ENCODE assay signal across 17 mouse cellular contexts in genomic region chr8:64598206-64598605, GRCm38 (mm10).
A peak's percentile ranks its signal among the peaks of the same experiment; 100 is the strongest.
DNase-seq lines count a peak whose midpoint lies in the region; ATAC-seq and TF ChIP-seq lines count a peak whose summit lies in the region.
"Had no signal": no experiment of that assay in that cellular context is flagged by ENCODE, and none has a peak within 500 bp of the region (broad histone marks: within the 10 kb centered on the region; RNA-seq: fewer than 3 reads in every experiment).

No protein-coding gene starts in this region.

- H3K4me2 ChIP-seq in forebrain, embryonic 12.5 days, result no peak overlapping the region
- no peak overlapping the region for H3K4me2 ChIP-seq in forebrain, embryonic 14.5 days (ENCODE audit: low read length)
- no peak overlapping the region for H3K4me2 ChIP-seq in forebrain, postnatal 0 days (ENCODE audit: low read depth)
- H3K4me2 ChIP-seq: embryonic facial prominence, embryonic 12.5 days had no signal

- peaks cover 46% of the 10 kb centered on the region for H3K36me3 ChIP-seq in forebrain, embryonic 12.5 days (replicated peaks)
- H3K36me3 ChIP-seq in forebrain, embryonic 10.5 days (replicated peaks), result peaks cover 31% of the 10 kb centered on the region
- H3K36me3 ChIP-seq in forebrain, embryonic 14.5 days (ENCODE audit: control insufficient read depth, insufficient read depth, low read length), result peaks cover 34% of the 10 kb centered on the region
- H3K36me3 ChIP-seq in forebrain, postnatal 0 days (ENCODE audit: insufficient read depth), result peaks cover 33% of the 10 kb centered on the region
- H3K36me3 ChIP-seq: embryonic facial prominence, embryonic 12.5 days had no signal

- no peaks in the 10 kb centered on the region for H3K27me3 ChIP-seq in forebrain, embryonic 12.5 days
- no peaks in the 10 kb centered on the region for H3K27me3 ChIP-seq in forebrain, embryonic 10.5 days (ENCODE audit: poor library complexity, severe bottlenecking)
- no peaks in the 10 kb centered on the region for H3K27me3 ChIP-seq in forebrain, embryonic 14.5 days (replicated peaks; ENCODE audit: control insufficient read depth, insufficient read depth, low read length)
- H3K27me3 ChIP-seq in forebrain, postnatal 0 days (ENCODE audit: insufficient read depth, low read length), result no peaks in the 10 kb centered on the region
- H3K27me3 ChIP-seq: embryonic facial prominence, embryonic 12.5 days had no signal

- peaks cover 3% of the 10 kb centered on the region; the same call in 1 of the 2 replicates for H3K4me1 ChIP-seq in forebrain, embryonic 12.5 days
- H3K4me1 ChIP-seq in forebrain, embryonic 10.5 days, result 0 out of 2 replicates have a peak, but pooled peaks cover 3% of the 10 kb centered on the region
- H3K4me1 ChIP-seq in forebrain, embryonic 14.5 days (ENCODE audit: control insufficient read depth, insufficient read depth, low read length), result no peaks in the 10 kb centered on the region
- no peaks in the 10 kb centered on the region for H3K4me1 ChIP-seq in forebrain, postnatal 0 days (ENCODE audit: insufficient read depth)
- H3K4me1 ChIP-seq: embryonic facial prominence, embryonic 10.5 days; embryonic facial prominence, embryonic 12.5 days had no signal

- no peak for TF ChIP-seq CTCF in forebrain, postnatal 0 days (IDR thresholded peaks at IDR 0.05; ENCODE audit: low read depth)

- H3K9me3 ChIP-seq in forebrain, embryonic 12.5 days, result no peaks in the 10 kb centered on the region
- no peaks in the 10 kb centered on the region for H3K9me3 ChIP-seq in forebrain, embryonic 10.5 days
- no peaks in the 10 kb centered on the region for H3K9me3 ChIP-seq in forebrain, embryonic 14.5 days (replicated peaks; ENCODE audit: control insufficient read depth, low read length)
- H3K9me3 ChIP-seq in forebrain, postnatal 0 days (ENCODE audit: low read length), result no peaks in the 10 kb centered on the region
- H3K9me3 ChIP-seq: embryonic facial prominence, embryonic 10.5 days; embryonic facial prominence, embryonic 12.5 days had no signal

- no peak overlapping the region for H3K9ac ChIP-seq in forebrain, embryonic 12.5 days
- no peak overlapping the region for H3K9ac ChIP-seq in forebrain, embryonic 14.5 days (ENCODE audit: low read length)
- H3K9ac ChIP-seq in forebrain, postnatal 0 days, result no peak overlapping the region
- H3K9ac ChIP-seq: embryonic facial prominence, embryonic 12.5 days had no signal

- WGBS in forebrain, embryonic 12.5 days, result 42% methylated on average over 4 of the region's 4 CpGs
- WGBS in forebrain, embryonic 10.5 days, result 62% methylated on average over 4 of the region's 4 CpGs
- 17% methylated on average over 4 of the region's 4 CpGs for WGBS in forebrain, embryonic 14.5 days
- WGBS in forebrain, postnatal 0 days, result 29% methylated on average over 4 of the region's 4 CpGs

- peak overlapping the region; percentile 11; the same call in 1 of the 2 replicates for H3K27ac ChIP-seq in forebrain, embryonic 12.5 days
- no peak overlapping the region for H3K27ac ChIP-seq in forebrain, embryonic 10.5 days
- H3K27ac ChIP-seq in forebrain, embryonic 14.5 days (ENCODE audit: low read depth, low read length), result no peak overlapping the region
- H3K27ac ChIP-seq in forebrain, postnatal 0 days (ENCODE audit: low read depth, low read length), result no peak overlapping the region
- H3K27ac ChIP-seq: embryonic facial prominence, embryonic 10.5 days; embryonic facial prominence, embryonic 12.5 days had no signal

- H3K4me3 ChIP-seq in forebrain, embryonic 12.5 days (replicated peaks), result no peak overlapping the region
- no peak overlapping the region for H3K4me3 ChIP-seq in forebrain, embryonic 10.5 days
- H3K4me3 ChIP-seq in forebrain, embryonic 14.5 days (ENCODE audit: low read depth, low read length), result no peak overlapping the region
- no peak overlapping the region for H3K4me3 ChIP-seq in forebrain, postnatal 0 days (ENCODE audit: low read depth, low read length)
- H3K4me3 ChIP-seq: embryonic facial prominence, embryonic 10.5 days; embryonic facial prominence, embryonic 12.5 days had no signal

- no peak for DNase-seq in forebrain, embryonic 10.5 days (ENCODE audit: extremely low spot score, low spot score)
- no peak for DNase-seq in forebrain, embryonic 14.5 days (ENCODE audit: low spot score)
- DNase-seq in forebrain, postnatal 0 days, result no peak
- peak; percentile 46 for DNase-seq in R1 (ENCODE audit: low read depth, low spot score)
- DNase-seq: adrenal gland, adult 8-10 months; adrenal gland, postnatal 14 days; adrenal gland, postnatal 36 days; cerebellum, adult 11-12 months; cerebellum, adult 2 months; cerebellum, adult 9-10 months; cerebellum, postnatal 10 days; cerebellum, postnatal 25 days had no signal

- peak; percentile 74; the same call in 1 of the 2 replicates for ATAC-seq in forebrain, embryonic 12.5 days (ENCODE audit: low FRiP score)
- peak; percentile 33; the same call in 1 of the 2 replicates for ATAC-seq in forebrain, embryonic 14.5 days
- ATAC-seq in forebrain, postnatal 0 days, result no peak
- ATAC-seq in erythroid progenitor cell, adult 5-6 weeks (replicated peaks; ENCODE audit: low FRiP score, poor library complexity, severe bottlenecking), result no peak
- ATAC-seq: activated CD4-positive, CD25-positive, alpha-beta regulatory T cell, adult 4 months had no signal

Comparison
In these comparisons a context has a peak if more than half of its experiments do, and no peak if none do; other contexts are left out.
1. ATAC-seq: peak in forebrain, embryonic 12.5 days (single experiment) and forebrain, embryonic 14.5 days (single experiment); none in forebrain, postnatal 0 days (single experiment) and erythroid progenitor cell, adult 5-6 weeks (single experiment).